In the genomic region with DNA sequence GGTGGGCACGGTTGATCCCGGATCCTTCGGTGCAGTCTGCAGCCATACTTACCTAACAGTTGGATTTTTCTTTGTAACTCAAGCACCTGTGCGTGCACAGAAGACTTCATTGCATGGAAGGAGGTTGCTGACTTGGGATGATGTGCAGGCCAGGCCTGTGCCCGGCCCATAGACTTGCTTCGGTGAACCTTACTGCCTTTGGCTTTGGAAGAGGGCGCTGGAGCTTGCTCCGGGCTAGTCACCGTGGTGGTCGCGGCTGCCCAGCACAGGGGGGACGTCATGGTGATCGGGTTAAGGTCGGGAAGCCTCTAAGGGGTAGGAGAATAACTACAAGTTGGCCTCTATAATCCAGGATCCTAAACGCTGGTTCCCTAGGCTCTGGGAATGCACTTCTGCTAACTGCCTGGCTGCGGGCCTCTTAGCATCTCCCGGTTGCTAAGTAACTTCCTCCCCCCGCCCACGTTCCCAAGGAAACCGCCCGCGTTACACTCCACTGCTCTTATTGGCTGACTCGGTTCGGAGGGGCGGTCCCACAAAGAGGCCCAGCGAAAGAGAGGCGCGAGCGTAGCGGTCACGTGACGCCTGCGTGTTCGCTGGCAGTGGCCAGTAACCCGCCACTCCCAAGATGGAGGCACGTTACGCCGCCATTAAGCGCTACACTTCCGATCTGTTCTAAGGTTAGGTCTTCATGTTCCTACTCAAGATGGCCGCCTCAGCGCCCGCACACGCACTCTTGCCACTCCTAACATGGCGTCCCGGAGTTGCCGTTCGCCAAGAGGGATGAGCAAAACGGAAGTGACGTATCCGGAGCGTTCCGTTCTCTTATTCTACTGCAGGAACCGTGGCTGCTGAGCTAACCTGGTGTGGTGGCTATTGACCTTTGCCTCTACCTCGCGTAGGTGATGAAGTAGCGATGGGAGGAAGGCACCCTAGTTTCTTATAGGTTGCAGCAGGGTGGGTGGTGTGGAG, we compare ENCODE assay signal across 1 mouse cellular context.
TF ChIP-seq lines count a peak whose summit lies in the region.

A gene (minus strand): TSS at position 441 of the 969 bp plus-strand sequence.
A gene (plus strand): TSS at position 613 of the 969 bp plus-strand sequence.

TF ChIP-seq in MEL, 35 proteins besides CTCF, POLR2A, EP300 and RAD21 (continued from another document):
- no peak for TF ChIP-seq JUND (IDR thresholded peaks at IDR 0.05; ENCODE audit: low read depth, low read length)
- no peak for TF ChIP-seq SMC3 (IDR thresholded peaks at IDR 0.05; ENCODE audit: low read depth, low read length)
- peak; percentile 100 for TF ChIP-seq SIN3A (IDR thresholded peaks at IDR 0.05; ENCODE audit: low read length)
- TF ChIP-seq MAZ (IDR thresholded peaks at IDR 0.05; ENCODE audit: low read depth, low read length): peak; percentile 98
- TF ChIP-seq TBP (IDR thresholded peaks at IDR 0.05; ENCODE audit: low read depth, low read length): peak; percentile 86
- peak; percentile 78; the same call in 1 of the 2 replicates for TF ChIP-seq BHLHE40 (IDR thresholded peaks at IDR 0.05; ENCODE audit: borderline replicate concordance, low read depth, low read length)
- peak; percentile 95 for TF ChIP-seq MXI1 (IDR thresholded peaks at IDR 0.05; ENCODE audit: low read depth, low read length)
- TF ChIP-seq GATA1 (IDR thresholded peaks at IDR 0.05; ENCODE audit: low read depth, low read length): peak; percentile 13; the same call in 1 of the 2 replicates
- TF ChIP-seq MEF2A (IDR thresholded peaks at IDR 0.05; ENCODE audit: extremely low read depth, insufficient replicate concordance, low read depth, low read length, poor library complexity, severe bottlenecking): no peak
- TF ChIP-seq CHD1 (IDR thresholded peaks at IDR 0.05; ENCODE audit: low read depth, low read length): no peak
- peak; percentile 74 for TF ChIP-seq ETS1 (IDR thresholded peaks at IDR 0.05; ENCODE audit: low read depth, low read length)
- TF ChIP-seq E2F4 (IDR thresholded peaks at IDR 0.05; ENCODE audit: borderline replicate concordance, low read depth, low read length): no peak
- TF ChIP-seq CHD2 (IDR thresholded peaks at IDR 0.05; ENCODE audit: low read length): peak; percentile 73; the same call in 1 of the 2 replicates
- TF ChIP-seq KAT2A (conservative IDR thresholded peaks at IDR 0.05; ENCODE audit: low read depth, low read length): peak; percentile 99
- TF ChIP-seq ELF1 (IDR thresholded peaks at IDR 0.05; ENCODE audit: low read depth, low read length): peak; percentile 93
- TF ChIP-seq HCFC1 (IDR thresholded peaks at IDR 0.05; ENCODE audit: low read depth, low read length): peak; percentile 98
- no peak; the same call in 1 of the 2 replicates for TF ChIP-seq MYB (IDR thresholded peaks at IDR 0.05; ENCODE audit: low read depth, low read length)
- TF ChIP-seq ZNF384 (IDR thresholded peaks at IDR 0.05; ENCODE audit: low read depth, low read length): no peak
- TF ChIP-seq ZC3H11A (IDR thresholded peaks at IDR 0.05; ENCODE audit: low read depth, low read length): peak; percentile 95
- no peak for TF ChIP-seq UBTF (IDR thresholded peaks at IDR 0.05; ENCODE audit: borderline replicate concordance, insufficient read depth, low read depth, low read length)
- no peak for TF ChIP-seq TAL1 (IDR thresholded peaks at IDR 0.05; ENCODE audit: low read length)
- peak; percentile 97 for TF ChIP-seq POLR2AphosphoS2 (IDR thresholded peaks at IDR 0.05; ENCODE audit: low read length)
- peak; percentile 98 for TF ChIP-seq USF1 (IDR thresholded peaks at IDR 0.05; ENCODE audit: low read depth, low read length)
- TF ChIP-seq MYC (IDR thresholded peaks at IDR 0.05; ENCODE audit: low read depth, low read length): peak; percentile 99
- TF ChIP-seq POLR2AphosphoS5 (IDR thresholded peaks at IDR 0.05; ENCODE audit: borderline replicate concordance, low read depth, low read length): peak; percentile 93
